Mouse (Mus musculus) right cerebral cortex, postnatal 4 days (tissue): ENCODE measurements around the gene Uvrag.

Experiments used
- DNase-seq: peaks from one replicate; pipeline ENCODE4 v3.0.0-alpha.2; 2022

The Uvrag gene

GRCm38 (mm10) chr7:99052471-99053241 lies 88.3 kb downstream of the Uvrag start:
- no peak for DNase-seq

- DNase-seq: no peak
Observed at GRCm38 (mm10) chr7:99050882-99051281, 90.1 kb downstream of the Uvrag start.

GRCm38 (mm10) chr7:99049897-99050296 lies 91.0 kb downstream of the Uvrag start:
- DNase-seq: no peak

GRCm38 (mm10) chr7:99046545-99047206 lies 94.3 kb downstream of the Uvrag start:
- peak; percentile 29 for DNase-seq

- no peak for DNase-seq
Observed at GRCm38 (mm10) chr7:99045525-99045924, 95.4 kb downstream of the Uvrag start.

GRCm38 (mm10) chr7:99043923-99044322 lies 97.0 kb downstream of the Uvrag start:
- no peak for DNase-seq

GRCm38 (mm10) chr7:99043322-99043721 lies 97.6 kb downstream of the Uvrag start:
- no peak for DNase-seq

- no peak for DNase-seq
Observed at GRCm38 (mm10) chr7:99041818-99042217, 99.1 kb downstream of the Uvrag start.

- DNase-seq: no peak
Observed at GRCm38 (mm10) chr7:99039912-99040311, 101.0 kb downstream of the Uvrag start.

- no peak for DNase-seq
Observed at GRCm38 (mm10) chr7:99036284-99036683, 104.7 kb downstream of the Uvrag start.

GRCm38 (mm10) chr7:99034909-99035308 lies 106.0 kb downstream of the Uvrag start:
- no peak for DNase-seq

- DNase-seq: no peak
Observed at GRCm38 (mm10) chr7:99033838-99034237, 107.1 kb downstream of the Uvrag start.

- DNase-seq: no peak
Observed at GRCm38 (mm10) chr7:99033314-99033713, 107.6 kb downstream of the Uvrag start.

- DNase-seq: no peak
Observed at GRCm38 (mm10) chr7:99032051-99032450, 108.9 kb downstream of the Uvrag start.

GRCm38 (mm10) chr7:99028108-99028507 lies 112.8 kb downstream of the Uvrag start:
- no peak for DNase-seq

GRCm38 (mm10) chr7:99027185-99027584 lies 113.8 kb downstream of the Uvrag start:
- no peak for DNase-seq

- no peak for DNase-seq
Observed at GRCm38 (mm10) chr7:99025989-99026388, 115.0 kb downstream of the Uvrag start.

- DNase-seq: no peak
Observed at GRCm38 (mm10) chr7:99025265-99025664, 115.7 kb downstream of the Uvrag start.

GRCm38 (mm10) chr7:99024791-99025190 lies 116.2 kb downstream of the Uvrag start:
- DNase-seq: no peak

GRCm38 (mm10) chr7:99023931-99024330 lies 117.0 kb downstream of the Uvrag start:
- no peak for DNase-seq

GRCm38 (mm10) chr7:99021277-99021676 lies 119.7 kb downstream of the Uvrag start:
- DNase-seq: no peak

GRCm38 (mm10) chr7:99020353-99020752 lies 120.6 kb downstream of the Uvrag start:
- no peak for DNase-seq

GRCm38 (mm10) chr7:99017224-99017844 lies 123.6 kb downstream of the Uvrag start:
- no peak for DNase-seq

- DNase-seq: no peak
Observed at GRCm38 (mm10) chr7:99015914-99016313, 125.0 kb downstream of the Uvrag start.
